Mouse (Mus musculus): ENCODE data around the gene Galns. TPM values are rescaled to one million over a fixed set of nuclear protein-coding genes. Genes with fewer than 3 reads are reported as not detected.

Galns gene
- total RNA-seq (2021): 10 to 100 TPM in 1 of 2 experiments, 1 to 10 TPM in 1; 9.2 to 10.6 TPM

DNA sequence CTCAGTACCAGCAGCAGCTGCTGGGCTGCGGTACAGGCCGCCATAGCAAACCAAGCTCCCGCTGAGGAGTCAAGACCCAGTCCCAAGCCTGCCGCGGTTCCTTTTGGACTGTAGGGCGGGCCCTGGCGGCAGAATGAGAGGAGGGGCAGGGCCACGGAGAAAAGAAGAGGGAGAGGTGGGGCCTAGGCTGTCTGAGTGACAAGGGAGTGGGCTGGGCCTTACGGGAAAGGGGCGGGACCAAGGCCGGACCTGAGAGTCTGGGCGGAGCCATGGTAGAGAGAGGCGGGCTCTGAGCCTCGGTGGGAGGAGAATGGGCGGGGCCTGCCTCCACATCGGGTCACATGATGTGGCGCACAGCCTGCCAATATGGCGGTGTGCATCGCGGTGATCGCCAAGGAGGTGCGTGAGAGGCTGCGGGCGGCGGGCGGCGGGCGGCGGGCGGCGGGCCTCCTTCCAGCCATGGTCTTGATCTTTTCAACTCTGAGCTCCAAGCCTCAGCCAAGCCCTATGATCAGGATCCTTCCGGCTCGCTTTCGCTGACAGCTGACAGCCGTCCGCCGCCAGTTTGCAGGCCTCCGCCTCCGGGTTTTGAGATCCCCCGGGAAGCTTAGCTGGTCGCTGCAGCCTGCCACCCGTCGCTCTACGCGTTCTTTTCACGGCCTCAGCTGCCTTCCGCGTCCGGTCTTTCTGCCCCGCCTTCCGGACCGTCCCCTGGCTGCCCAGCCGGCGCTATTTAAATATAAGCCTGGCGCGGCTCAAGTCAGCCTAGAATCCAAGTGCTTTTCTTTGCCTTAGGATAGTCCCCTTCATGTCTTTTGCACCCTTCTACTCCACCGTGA is at the start of gene Galns, which contains the start of gene Trappc2l:
TSS of gene Galns (minus strand) at position 169 of the 839 bp plus-strand sequence.
TSS of gene Trappc2l (plus strand) at position 346 of the 839 bp plus-strand sequence.
- DNase-seq: peak; percentile 97

DNA sequence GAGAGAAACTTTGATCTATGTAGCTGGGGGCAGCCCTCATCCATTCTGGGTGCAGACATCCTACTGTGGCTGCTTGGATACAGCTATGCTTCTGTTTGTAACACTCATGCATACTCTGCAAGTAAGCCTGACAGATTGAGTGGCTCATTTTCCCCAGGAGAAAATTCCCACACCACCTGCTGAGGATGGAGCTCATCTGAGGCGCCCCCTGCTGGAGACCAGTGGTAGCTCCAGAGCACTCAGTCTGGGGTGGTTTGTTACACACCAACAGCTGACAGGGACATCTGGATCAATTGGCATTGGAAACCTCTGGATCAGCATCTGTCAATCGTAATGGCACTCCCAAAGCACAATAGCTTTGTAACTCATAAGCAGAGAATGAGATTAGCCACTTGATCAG is 48.8 kb upstream of the Galns start:
- DNase-seq: no peak

DNA sequence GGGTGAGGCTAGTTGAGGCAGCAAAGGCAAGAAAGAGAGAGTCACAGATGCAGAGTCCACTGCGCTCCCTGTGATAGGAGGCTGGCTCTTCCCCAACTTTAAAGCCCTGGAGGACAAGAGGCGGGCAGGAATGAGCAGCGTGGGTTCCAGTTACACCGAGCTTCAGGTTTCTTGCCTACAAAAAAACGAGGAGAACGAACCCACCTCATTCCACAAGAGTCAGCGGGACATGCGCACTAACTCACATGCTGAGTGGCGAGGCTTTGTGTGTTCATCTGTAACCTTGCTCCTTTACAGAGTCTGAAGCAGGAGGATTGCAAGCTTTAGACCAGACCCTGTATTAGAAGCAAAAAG is 47.5 kb upstream of the Galns start:
- no peak for DNase-seq

DNA sequence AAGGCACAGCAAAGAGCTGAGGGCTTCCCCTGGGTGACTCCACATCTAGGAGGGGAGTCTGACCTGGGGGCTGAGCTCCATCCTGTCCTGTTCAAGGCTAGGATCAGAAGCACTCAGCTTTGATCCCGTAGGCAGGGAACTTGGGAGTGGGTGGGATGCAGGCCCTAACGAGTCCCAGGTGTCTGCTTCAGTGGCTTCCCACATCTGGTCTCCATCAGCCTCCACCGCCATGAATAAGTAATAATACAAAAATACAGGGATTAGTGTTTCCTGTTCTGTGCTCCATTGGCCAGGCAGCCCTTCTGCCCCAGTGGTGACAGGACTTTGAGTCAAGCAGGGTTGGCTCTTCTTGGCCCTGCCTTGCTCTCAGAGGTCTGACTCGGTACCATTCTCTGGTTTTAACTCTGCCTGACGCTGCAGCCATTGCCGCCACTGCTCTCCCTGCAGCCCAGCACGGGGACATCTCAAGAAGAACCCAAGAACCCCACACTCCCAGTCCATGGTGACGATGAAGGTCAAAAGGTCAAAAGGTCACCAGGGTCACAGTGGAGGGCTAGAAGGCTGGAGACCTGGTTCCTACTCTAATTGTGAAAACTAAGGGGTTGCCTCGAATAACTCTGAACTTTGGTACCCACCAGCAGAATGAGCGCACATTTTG is 47.0 kb upstream of the Galns start:
- no peak for DNase-seq

DNA sequence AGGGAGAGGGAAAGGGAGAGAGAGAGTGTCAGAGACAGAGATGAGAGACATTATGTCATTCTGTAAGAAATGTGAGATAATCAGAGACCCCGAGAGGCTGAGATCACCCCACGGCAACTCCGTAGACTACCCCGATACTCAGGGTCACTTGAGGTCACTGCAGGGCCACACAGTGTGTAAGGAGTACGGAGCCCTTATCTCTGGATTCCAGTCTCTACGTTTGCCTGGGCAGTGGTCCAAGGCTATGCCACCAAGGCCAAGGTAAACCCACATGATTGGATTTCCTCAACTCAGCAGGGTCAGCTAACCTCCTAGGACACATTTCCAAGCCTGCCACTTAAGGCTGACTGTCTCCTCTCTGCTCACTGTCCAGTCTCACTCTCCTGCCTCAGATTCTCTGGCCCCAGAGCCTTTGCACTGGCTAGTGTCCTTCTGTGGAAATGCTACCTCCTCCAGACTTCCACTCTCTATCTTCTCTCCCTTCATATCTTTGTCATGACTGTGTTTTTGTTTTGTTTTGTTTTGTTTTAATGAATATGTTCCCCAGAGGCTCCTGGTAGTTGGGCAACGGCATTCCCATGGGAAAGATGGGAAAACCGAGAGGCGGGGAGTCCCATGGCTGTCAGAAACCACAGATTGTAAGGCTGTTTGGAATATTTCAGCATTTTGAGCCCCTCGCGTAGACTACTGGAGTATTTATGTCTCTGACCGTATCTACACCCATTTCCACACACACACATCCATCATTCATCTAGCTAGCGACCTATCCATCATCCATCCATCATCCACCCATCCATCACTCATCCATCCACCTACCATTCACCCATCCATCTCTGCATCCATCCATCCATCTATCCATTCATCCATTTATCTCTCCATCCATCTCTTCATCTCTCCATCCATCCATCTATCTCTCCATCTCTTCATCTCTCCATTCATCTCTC is 45.1 kb upstream of the Galns start:
- DNase-seq: peak; percentile 81

DNA sequence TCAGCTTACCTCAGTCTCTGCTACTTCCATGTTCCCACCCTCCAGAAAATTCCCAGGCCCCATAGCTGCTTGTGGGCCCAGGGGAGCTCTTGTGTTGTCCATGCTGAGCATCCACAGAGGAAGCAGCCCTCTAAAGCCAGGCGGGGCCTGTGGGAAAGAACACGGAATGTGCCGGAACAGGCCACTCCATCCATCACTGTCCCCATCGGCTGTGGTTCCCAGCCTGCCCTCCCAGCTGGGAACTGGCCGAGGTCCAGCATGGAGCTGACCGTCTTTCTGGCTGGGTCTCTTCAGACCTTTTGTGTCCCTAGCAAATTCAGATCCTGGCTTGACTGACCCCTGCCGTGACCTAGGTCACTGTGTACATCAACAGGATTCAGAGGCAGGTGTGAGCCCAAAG is 43.5 kb upstream of the Galns start:
- DNase-seq: peak; percentile 66

DNA sequence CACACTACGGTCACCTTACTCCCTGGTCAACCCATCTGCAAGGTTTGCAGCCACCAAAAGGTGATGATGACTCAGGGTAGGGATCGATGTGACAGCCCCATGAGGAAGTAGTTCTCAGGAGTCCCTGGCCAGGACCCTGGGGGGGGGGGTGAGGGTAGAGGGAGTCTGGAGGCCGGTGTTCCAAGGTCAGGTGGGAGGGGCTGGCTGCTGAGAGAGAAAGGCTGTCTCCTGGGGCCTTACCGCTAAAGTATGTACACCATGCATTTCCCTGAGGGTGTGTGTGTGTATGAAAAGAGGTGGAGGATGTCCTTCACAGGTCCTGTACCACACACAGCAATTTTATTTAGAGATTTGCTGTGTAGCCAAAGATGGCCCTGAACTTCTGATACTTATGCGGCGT is 41.4 kb upstream of the Galns start:
- DNase-seq: no peak

DNA sequence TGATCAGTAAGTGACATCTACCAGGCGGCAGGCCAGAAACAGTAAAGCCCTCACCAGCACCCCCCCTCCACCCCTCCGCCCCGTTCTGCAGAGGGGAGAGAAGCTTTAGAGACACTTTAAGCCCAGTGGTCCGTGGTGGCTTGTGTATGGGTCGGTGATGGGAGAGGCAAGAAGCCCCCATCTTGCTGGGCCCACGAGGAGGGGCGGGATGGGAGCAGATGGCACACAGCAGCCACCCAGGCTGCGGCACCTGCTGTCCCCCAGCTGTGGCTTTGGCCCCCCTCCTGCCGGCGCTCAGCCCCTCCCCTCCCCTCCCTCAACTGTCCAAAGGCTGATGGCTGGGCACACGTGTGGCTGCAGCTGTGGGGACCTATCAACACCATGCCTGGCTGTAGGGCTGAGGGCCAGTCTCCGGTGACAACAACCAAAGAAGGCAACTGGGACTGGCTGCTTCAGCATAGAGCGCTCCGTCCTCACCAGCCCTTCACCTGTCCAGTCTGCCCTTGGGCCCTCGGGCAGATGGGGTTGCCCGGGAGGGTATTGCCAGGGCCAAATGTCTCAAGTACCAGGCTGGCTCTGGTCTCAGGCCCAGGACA is 40.2 kb upstream of the Galns start:
- peak; percentile 40 for DNase-seq

DNA sequence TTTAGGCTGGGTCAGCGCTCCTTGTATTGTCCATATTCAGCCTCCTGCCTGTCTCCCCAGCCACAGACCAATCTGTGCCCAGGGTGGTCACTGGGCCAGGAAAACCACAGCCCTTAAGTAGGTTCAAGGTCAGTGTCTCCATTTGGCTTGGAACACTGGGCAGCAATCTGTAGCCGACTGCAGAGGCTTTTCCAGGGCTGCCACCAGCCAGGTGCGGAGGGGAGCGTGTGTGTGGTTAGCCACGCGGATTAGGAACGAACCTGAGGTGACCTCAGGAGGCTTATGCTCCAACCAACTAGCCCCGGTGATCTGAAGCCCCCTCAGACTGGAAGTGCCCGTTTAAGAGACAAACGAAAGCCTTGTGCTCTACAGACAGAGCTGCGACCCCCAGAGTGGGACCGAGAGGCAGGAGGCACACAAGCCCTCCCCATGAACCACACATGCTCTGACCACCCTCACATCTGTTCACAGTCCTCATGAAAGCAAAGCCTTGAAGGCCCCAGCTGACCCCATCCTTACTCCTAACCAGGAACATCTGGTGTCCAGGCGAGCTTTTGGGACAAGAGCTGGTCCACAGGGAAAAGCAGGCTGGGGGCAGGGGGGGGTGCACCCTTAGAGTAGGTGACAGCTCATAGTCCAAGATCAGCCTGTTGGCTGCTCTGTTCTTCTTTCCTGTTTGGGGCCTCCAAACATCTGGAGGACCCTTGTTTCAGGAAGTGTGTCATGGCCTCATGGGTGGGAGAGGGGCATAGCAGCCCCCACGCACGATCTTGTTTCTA is 37.1 kb upstream of the Galns start:
- DNase-seq: no peak

DNA sequence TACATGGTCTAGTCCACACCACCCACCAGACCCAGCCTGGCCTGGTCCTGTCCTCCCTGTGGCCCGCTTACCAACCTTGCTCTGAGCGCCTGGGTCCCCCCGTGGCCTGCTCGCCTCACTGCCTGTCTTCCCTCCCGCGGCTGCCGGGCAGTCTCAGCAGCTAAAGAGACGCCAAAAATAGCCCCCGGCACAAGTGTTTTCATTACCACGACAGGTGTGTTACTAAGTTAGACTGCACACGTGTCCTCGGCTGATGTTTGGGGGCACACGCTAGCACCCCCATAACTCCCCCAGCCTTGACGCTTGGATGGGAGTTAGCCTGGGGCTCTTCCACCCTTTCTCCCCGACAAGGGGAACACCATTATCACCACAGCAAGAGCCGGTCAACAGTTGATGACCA is 35.1 kb upstream of the Galns start:
- DNase-seq: no peak

DNA sequence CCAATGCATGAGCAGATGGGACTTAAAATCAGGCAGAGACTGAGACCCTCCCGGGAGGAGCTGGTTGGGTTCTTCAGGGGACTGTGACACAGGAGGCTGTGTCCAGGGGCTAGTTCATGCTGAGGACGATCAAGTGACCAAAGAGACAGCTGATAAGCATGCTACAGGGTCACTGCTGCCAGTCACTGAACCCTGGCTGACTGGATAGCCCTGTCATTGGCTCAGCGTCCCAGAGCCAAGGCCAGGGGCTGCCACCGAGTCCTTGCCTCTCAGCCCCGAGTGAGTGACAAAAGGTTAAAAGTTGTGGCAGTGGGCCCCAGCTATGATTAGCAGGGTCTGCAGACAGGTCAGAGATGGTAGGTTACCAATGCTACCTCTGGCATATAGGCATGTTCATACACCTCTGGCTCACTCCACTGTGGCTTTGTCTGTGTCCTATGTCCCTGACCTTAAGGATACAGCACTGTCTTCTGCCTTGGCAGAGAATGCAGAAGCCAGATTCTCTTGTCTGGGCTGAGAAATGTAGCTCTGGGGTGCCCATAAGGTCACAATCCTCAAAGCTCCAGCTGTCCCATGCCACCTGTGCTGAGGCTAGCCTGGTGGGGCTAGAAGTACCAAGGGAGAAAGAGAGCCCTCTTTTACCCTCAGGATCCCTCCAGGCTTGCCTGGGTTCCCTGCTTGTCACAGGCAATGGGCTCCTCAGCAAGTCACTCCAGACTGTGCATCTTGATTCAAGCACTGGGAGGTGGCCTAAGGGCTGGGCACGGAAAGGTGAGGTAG is 33.1 kb upstream of the Galns start:
- DNase-seq: no peak

DNA sequence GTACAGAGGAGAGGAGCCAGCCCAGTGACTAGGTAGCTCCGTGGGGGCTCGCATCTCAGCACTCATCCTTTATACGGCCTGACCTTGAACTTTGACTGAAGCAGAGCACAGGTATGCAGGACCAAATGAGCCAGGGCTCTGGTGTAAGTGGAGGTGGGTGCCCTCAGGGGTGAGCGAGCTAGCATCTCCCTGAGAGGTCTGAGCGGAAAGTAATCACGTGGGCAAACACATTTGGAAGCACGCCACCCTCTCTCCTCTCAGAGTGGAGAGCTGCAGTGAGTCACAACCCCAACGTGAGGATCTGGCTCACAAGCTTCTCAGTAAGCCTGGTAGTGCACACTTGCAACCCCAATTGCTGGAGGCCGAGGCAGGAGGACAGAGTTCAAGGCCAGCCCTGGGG is 30.8 kb upstream of the Galns start:
- DNase-seq: peak; percentile 81

DNA sequence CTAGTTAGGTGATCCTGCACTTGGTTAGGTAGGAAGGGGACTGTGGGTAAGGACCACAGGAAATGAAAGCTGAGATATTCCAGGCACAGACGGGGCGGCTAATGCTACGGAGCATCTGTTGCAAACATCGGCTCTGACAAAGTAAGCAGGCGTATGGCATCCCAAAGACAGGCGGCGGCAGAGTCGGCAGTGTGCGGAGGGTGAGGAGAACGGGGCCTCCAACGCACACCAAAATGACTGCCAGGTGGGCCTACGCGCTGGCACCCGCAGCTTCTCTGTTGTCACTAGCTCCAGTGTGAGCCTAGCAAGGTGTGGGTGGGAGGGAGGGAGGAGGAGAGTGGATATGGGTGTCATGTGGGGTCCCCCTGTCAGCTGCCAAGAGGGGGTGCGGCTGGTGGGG is 30.1 kb upstream of the Galns start:
- no peak for DNase-seq

DNA sequence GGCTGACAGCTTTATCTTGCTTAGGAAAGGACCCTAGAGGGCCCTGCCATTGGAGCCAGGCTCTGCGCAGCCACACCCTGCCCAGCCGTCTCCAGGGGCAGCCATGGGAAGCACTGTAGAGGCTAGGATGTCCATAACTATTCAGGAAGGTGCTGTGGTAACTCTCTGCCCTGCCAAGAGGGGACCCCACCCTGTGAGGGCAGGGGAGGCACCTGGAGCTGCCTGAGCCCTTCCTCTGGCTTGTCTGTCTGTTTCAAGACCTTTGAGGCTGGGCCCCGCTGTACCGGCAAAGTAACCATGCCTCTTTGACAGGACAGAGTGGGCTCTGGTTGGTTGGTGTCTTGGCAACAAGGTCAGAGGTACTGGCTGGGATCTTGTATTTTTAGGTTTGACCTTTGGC is 29.6 kb upstream of the Galns start:
- no peak for DNase-seq

DNA sequence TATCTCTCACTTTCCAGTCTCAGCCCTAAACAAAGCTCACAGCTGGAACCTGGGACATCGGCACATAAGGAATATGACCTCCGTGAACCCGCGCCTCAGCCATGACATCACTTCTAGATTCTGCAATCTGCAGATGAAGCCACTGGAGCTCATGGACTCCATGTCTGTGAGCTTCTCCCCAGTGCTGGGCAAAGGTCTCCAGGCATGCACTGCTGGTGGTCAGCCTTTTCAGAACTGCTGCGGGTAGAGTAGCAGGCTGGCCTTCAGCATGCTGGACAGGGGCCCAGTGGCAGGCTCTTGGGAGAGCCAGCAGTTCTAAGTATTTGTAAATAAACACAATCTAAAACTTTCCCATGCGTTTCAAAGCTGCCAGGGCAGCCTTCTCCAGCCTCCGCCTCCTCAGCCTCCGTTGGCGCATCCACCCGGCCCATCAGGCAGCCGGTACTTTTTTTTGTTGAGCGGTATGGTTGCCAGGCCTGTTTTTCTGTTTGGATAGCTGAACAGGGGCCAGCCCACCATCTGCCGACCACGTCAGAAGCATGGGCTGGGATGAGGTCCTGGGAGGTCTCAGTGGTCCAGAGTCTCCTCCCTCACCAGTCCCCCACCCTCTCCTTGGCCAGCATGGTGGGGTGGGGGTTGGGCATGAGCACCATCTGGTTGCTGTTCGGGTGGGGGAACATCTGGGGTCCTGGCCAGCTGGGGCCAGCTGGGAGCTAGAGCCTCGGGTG is 28.4 kb upstream of the Galns start:
- DNase-seq: peak; percentile 80

DNA sequence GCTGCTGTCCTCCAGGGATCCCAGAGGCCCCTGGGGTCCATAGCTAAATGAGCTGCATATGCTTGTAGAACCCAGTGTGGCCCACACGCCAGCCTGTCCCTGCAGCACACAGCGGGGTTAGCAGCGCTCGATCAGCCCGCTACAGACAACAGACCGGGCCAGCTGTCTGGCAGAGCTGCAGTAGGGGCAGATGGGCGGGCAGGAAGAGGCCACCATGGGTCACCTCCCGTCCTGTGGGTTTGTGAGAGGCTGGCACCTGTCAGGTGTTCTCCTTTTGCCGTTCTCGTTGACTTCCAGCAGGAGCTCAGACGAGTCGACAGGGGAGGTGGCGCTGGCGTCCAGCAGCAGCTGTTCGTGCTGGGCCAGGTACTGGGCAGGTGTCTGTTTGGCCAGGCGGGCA is 27.3 kb upstream of the Galns start:
- no peak for DNase-seq

DNA sequence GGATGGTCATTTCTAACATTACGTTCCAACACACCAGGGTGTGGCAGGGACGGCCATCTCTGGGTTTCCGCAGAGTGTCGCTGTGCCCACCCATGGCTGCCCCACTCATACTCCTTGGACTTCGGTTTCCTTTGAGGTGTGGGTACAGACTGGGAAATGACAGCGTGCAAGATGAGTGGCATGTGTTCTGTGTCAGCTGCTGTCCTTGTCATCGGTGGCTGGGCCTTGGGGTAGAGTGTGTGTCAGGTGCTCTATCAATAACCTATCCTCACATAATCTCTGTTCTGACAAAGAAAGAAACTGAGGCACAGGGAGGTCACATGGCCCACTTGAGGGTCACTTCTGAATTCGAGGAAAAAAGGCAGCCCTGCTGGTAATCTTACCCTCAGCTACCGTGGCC is 26.0 kb upstream of the Galns start:
- no peak for DNase-seq

DNA sequence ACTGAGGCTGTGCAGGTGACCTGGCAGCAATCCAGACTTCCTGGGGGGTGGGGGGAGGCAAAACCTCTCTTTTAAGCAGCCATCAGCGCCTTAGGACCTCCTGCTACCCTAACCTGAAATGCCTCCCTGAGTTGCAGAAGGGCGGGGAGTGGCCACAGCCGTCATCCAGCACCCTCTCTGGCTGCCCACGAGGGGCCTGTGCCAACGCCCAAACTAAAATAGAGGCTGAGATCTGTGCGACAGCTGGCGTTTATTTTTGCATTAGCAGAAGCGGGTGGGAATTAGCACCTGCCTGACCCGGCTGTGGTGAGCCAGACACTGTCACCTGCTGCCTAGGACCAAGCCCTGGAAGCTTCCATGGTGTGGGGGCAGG is 25.5 kb upstream of the Galns start:
- peak; percentile 73 for DNase-seq

DNA sequence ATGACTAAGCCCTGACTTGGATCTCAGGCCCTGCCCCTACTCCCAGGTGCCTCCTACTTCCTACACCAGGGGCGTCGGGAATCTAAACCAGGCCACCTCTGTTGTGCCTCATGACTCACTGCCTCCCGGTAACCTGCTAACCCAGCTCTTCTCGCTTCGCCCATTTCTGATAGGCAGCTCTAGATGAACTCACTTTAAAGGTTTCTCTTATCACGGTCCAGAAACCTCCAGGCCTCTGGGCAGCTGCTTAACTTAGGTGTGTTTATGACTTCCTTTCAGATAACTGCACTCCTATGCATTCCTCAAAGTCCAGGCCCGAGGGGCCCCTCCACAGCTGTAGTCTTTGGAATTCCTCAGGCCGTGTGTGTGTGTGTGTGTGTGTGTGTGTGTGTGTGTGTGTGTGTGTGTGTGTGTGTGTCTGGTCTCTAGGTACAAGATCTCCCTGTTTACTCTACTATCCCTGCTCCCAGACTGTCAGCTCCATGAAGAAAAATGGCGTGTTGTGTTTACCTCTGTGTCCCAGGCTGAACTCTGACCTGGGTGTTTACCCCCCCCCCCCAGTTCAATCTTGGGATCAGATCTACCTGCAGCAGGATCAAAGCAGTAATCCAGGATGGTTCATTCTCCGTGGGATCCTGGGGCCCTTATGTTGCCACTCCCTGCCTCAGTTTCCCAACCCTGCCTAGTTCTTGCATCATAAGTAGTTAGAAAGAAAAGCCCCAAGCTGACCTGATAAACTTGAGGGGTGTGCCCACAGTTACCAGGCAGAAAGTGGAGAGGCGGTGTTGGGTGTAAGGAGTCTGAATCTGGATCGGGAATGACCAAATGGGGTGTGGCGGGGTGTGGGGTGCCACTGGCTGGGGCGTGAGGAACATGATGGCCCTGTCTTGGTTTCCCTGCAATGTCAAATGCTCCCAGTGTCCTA is 24.9 kb upstream of the Galns start:
- DNase-seq: no peak

Data from heart, postnatal 4 days (tissue).